Mouse (Mus musculus) E14TG2a.4 (cell line): ENCODE measurements around the gene Ccdc103.

Source experiments
- H3K27me3 ChIP-seq: 2 replicates; pipeline ENCODE4 v1.6.1; 2014; ENCODE audit warnings: low read length, control low read depth; ENCODE audit not compliant: insufficient read depth
- H3K36me3 ChIP-seq: 2 replicates; pipeline ENCODE4 v1.6.1; 2014; ENCODE audit warnings: low read length, control low read depth; ENCODE audit not compliant: insufficient read depth
- H3K4me1 ChIP-seq: replicated peaks from 2 replicates; pipeline ENCODE4 v1.6.1; 2014; ENCODE audit warnings: low read depth, low read length, control low read depth
- H3K4me3 ChIP-seq: replicated peaks from 2 replicates; pipeline ENCODE4 v1.5.1; 2014; ENCODE audit warnings: mild to moderate bottlenecking, low read length
- H3K9me3 ChIP-seq: 2 replicates; pipeline ENCODE4 v1.6.1; 2014; ENCODE audit warnings: low read length, control low read depth
- CTCF ChIP-seq: conservative IDR thresholded peaks from 2 replicates; pipeline ENCODE4 v1.5.1; 2014; ENCODE audit warnings: low read length
- NANOG ChIP-seq: IDR thresholded peaks from 2 replicates; pipeline ENCODE4 v1.6.1; 2014; ENCODE audit warnings: borderline replicate concordance, low read length, mixed read lengths
- POU5F1 ChIP-seq: IDR thresholded peaks from 2 replicates; pipeline ENCODE4 v1.6.1; 2014; ENCODE audit warnings: low read length, borderline replicate concordance

Ccdc103 gene

GRCm38 (mm10) chr11:102896641-102897040 is 15.6 kb downstream of the Ccdc103 start:
- H3K4me1 ChIP-seq: peaks cover 19% of the 10 kb centered on the region
- H3K9me3 ChIP-seq: no peaks in the 10 kb centered on the region
- TF ChIP-seq NANOG: no peak
- no peak for TF ChIP-seq POU5F1
- TF ChIP-seq CTCF: no peak
- no peaks in the 10 kb centered on the region for H3K36me3 ChIP-seq
- peaks cover 69% of the 10 kb centered on the region for H3K27me3 ChIP-seq
- H3K4me3 ChIP-seq: peak overlapping the region; percentile 74

- H3K9me3 ChIP-seq: no peaks in the 10 kb centered on the region
- TF ChIP-seq NANOG (no peak), CTCF (no peak), POU5F1 (no peak)
- H3K4me1 ChIP-seq: peaks cover 16% of the 10 kb centered on the region
- no peaks in the 10 kb centered on the region for H3K36me3 ChIP-seq
- peaks cover 63% of the 10 kb centered on the region for H3K27me3 ChIP-seq
- H3K4me3 ChIP-seq: no peak overlapping the region
Observed at GRCm38 (mm10) chr11:102898408-102898807, 17.4 kb downstream of the Ccdc103 start.

GRCm38 (mm10) chr11:102900763-102901162 is 19.8 kb downstream of the Ccdc103 start, which contains the start of gene Gfap:
Gene Gfap (minus strand): TSS chr11:102900912.
- TF ChIP-seq NANOG (no peak), CTCF (peak; percentile 92)

GRCm38 (mm10) chr11:102901199-102901598 is 20.2 kb downstream of the Ccdc103 start:
- peaks cover 23% of the 10 kb centered on the region for H3K4me1 ChIP-seq
- H3K36me3 ChIP-seq: peaks cover 23% of the 10 kb centered on the region
- peaks cover 36% of the 10 kb centered on the region for H3K27me3 ChIP-seq
- no peak for TF ChIP-seq CTCF
- no peaks in the 10 kb centered on the region for H3K9me3 ChIP-seq
- H3K4me3 ChIP-seq: no peak overlapping the region

More at GRCm38 (mm10) chr11:102900763-102901162, 19.8 kb downstream of the Ccdc103 start, which contains the start of gene Gfap:
- peaks cover 19% of the 10 kb centered on the region for H3K36me3 ChIP-seq
- peaks cover 23% of the 10 kb centered on the region for H3K4me1 ChIP-seq
- H3K9me3 ChIP-seq: no peaks in the 10 kb centered on the region
- peaks cover 40% of the 10 kb centered on the region for H3K27me3 ChIP-seq
- H3K4me3 ChIP-seq: no peak within 1 kb of the TSS

- H3K4me3 ChIP-seq: no peak overlapping the region
- H3K4me1 ChIP-seq: peaks cover 15% of the 10 kb centered on the region
- H3K27me3 ChIP-seq: peaks cover 28% of the 10 kb centered on the region
- H3K36me3 ChIP-seq: peaks cover 33% of the 10 kb centered on the region
- TF ChIP-seq CTCF: no peak
- TF ChIP-seq POU5F1: no peak
- TF ChIP-seq NANOG: no peak
- no peaks in the 10 kb centered on the region for H3K9me3 ChIP-seq
Observed at GRCm38 (mm10) chr11:102902107-102902506, 21.1 kb downstream of the Ccdc103 start.

GRCm38 (mm10) chr11:102903654-102904053 is 22.6 kb downstream of the Ccdc103 start:
- Histone ChIP-seq H3K9me3 (no peaks in the 10 kb centered on the region), H3K36me3 (peaks cover 48% of the 10 kb centered on the region), H3K27me3 (peaks cover 14% of the 10 kb centered on the region), H3K4me3 (no peak overlapping the region), H3K4me1 (peaks cover 12% of the 10 kb centered on the region)
- no peak for TF ChIP-seq NANOG
- no peak for TF ChIP-seq CTCF
- no peak for TF ChIP-seq POU5F1

GRCm38 (mm10) chr11:102911376-102911775 is 30.4 kb downstream of the Ccdc103 start:
- no peaks in the 10 kb centered on the region for H3K27me3 ChIP-seq
- H3K4me3 ChIP-seq: no peak overlapping the region
- peaks cover 44% of the 10 kb centered on the region for H3K4me1 ChIP-seq
- peaks cover 99% of the 10 kb centered on the region for H3K36me3 ChIP-seq
- no peaks in the 10 kb centered on the region for H3K9me3 ChIP-seq
- TF ChIP-seq NANOG (no peak), CTCF (no peak), POU5F1 (no peak)

GRCm38 (mm10) chr11:102915380-102915779 is 34.4 kb downstream of the Ccdc103 start:
- no peaks in the 10 kb centered on the region for H3K9me3 ChIP-seq
- H3K27me3 ChIP-seq: no peaks in the 10 kb centered on the region
- TF ChIP-seq NANOG: no peak
- H3K4me3 ChIP-seq: no peak overlapping the region
- H3K4me1 ChIP-seq: peaks cover 47% of the 10 kb centered on the region
- H3K36me3 ChIP-seq: peaks cover 81% of the 10 kb centered on the region

GRCm38 (mm10) chr11:102918077-102918476 is 37.1 kb downstream of the Ccdc103 start:
- TF ChIP-seq POU5F1: no peak
- TF ChIP-seq NANOG: no peak
- no peak for TF ChIP-seq CTCF
- Histone ChIP-seq H3K27me3 (no peaks in the 10 kb centered on the region), H3K4me3 (no peak overlapping the region), H3K36me3 (peaks cover 82% of the 10 kb centered on the region), H3K9me3 (no peaks in the 10 kb centered on the region), H3K4me1 (peaks cover 54% of the 10 kb centered on the region)

- no peak for TF ChIP-seq NANOG
- TF ChIP-seq CTCF: no peak
- no peak for TF ChIP-seq POU5F1
- Histone ChIP-seq H3K4me3 (no peak overlapping the region), H3K9me3 (no peaks in the 10 kb centered on the region), H3K4me1 (peaks cover 47% of the 10 kb centered on the region), H3K36me3 (peaks cover 52% of the 10 kb centered on the region), H3K27me3 (no peaks in the 10 kb centered on the region)
Observed at GRCm38 (mm10) chr11:102921491-102921890, 40.5 kb downstream of the Ccdc103 start.
